Mouse (Mus musculus) thymus, postnatal 10 days (tissue): ENCODE results near the gene Twf2.

Experiments
- DNase-seq, 2 experiments: peaks; one replicate each; pipeline ENCODE4 v3.0.0; 2021; ENCODE audit warnings: low spot score in 2 of 2

Gene Twf2

DNA sequence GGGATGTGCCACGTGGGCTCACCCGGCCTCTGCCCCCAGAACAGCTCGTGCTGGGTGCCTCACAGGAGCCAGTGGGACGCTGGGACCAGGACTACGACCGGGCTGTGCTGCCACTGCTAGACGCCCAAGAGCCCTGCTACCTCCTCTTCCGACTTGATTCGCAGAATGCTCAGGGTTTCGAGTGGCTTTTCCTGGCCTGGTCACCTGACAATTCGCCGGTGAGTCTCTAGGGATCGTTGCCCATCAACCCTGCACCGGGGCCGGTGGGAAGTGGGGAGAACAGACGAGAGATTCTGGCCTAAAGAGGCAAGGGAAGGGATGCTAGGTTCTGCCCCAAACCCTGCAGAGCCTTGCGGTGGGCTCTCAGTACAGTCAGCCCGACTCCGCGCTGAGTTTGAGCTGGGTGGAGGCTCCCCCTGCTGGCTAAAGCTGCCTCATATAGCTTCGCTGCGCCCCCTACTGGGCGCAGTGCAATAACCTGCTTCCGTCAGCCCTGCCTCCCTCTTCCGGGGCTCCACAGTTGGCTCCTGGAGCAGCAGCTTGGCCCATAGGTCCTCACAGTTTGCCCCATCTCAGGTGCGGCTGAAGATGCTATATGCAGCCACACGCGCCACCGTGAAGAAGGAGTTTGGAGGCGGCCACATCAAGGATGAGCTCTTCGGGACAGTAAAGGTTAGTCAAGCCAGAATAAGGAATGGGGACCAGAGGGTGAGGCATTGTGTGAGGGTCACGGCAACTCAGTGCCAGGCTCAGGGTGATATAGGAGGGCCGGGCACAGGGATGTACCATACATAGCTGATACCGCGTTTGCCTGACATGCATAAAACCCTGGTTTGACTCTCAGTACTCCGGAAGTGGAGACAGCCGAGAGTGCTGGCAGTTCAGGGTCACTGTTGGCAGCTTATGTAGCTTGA is 9.0 kb downstream of the Twf2 start:
- DNase-seq = peak; percentile 75 to 92

DNA sequence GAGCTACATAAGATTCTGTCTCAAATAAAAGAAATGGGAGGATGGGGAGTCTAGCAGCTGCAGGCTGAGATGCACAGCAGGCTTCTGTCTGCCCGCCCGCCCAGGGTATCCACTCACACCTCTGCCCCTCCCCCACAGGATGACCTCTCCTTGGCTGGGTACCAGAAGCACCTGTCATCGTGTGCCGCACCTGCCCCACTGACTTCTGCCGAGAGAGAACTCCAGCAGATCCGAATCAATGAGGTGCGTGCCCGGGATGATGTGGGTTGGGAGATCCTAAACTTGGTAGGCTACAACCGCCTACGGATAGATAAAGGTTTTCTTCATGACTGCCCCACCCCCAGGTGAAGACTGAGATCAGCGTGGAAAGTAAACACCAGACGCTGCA is 9.7 kb downstream of the Twf2 start:
- DNase-seq = no peak

DNA sequence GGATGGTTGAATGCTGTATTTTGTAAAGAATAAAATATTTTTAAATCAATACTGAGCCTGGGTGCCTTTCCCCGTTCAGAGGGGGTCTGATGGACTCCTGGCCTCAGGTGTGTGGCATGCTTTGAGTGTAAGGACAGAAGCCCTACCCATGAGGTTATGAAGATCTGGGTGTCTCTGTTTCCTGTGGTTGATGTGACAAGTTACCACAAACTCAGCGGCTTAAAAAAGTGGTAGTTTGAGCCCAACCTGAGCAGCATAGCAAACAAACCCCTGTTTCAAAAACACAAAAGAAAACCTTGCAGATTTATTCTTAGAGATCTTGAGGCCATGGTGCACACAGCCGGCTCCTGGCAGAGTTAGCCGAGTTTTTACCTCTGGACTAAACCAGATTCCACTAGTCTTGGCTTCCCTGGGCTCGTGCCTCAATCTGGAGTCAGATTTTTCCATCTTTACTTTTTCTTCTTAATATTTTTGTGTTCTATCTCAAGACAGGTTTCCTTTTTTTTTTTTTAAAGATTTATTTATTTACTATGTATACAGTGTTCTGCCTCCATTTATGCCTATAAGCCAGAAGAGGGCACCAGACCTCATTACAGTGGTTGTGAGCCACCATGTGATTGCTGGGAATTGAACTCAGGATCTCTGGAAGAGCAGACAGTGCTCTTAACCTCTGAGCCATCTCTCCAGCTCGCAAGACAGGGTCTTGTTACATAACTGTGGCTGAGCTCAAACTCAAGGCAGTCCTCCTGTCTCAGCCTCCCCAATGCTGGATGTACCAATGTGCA is 12.6 kb downstream of the Twf2 start:
- DNase-seq = no peak

DNA sequence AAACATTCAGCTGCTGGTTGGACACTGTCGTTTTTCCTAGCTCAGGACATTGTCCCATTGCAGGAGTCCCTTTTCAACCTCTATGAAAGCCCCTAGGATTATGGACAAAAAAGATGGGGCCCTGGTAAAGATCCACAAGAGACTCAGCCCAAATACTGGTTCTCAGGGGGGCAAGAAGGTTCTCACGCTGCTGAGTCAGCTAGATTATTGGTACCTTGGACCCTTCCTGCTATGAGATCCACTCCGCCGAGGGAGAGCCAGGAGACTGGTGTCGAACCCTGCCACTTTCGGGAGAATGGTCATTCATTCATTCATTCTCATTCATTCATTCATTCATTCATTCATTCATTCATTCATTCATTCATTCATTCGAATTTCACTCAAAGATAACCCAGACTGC is 14.1 kb downstream of the Twf2 start:
- DNase-seq = no peak

DNA sequence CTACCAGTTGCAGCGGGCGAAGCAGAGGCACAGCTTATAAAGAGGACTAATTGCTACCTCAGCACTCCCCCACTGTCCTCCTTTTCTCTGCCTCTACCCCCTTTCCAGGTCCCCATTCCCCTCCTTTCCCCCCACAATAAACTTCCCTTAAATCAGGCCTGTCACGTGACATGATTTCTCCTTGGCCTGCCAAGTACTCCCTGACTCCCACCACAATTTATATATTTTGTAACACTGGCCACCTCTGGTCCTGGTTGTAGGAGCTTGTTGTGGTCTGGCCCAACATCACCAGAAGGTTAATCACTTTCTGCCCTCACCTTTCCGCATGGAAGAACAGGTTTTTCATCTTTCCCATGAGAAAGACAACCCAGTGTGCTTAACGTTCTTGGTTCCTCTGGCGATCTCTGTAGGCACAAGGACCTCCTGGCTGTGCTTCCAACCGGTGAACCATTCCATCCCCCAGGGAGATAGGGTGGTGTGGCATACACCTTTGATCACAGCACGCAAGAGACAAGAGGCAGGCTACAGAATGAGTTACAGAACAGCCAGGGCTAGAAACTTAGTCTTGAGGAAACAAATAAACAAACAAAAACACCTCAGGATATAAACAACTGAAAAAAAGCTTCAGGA is 18.1 kb downstream of the Twf2 start:
- no peak for DNase-seq

DNA sequence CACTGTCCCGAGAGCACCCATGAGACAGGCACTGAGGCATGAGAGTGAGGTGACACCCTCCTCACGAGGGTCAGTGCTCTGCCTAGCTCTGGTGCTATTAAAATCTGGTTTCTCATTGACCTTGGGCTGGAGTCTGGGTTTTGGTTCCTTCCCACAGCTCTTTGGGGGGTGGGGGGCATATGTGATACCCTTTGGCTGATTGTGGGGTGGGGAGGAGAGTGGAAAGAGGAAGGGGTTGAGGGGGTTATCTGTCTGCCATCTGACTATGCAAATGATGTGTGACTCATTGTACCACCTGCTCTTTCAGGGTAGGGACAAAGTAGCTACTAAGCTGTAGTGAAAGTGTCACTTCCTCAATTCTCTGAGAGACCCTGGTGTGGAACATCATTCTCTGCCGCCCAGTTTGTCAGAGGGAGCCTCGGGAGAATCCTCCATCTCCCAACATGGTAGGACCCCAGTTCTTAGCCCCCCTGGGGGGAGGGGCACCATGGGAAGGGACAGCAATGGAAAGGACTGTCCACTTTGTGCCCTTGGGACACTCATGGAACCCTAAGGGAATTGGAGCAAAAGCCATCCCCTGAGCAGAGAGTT is 19.4 kb downstream of the Twf2 start, which contains the start of gene Tlr9:
TSS of gene Tlr9 (plus strand) at position 338 of the 591 bp plus-strand sequence.
- no peak for DNase-seq

DNA sequence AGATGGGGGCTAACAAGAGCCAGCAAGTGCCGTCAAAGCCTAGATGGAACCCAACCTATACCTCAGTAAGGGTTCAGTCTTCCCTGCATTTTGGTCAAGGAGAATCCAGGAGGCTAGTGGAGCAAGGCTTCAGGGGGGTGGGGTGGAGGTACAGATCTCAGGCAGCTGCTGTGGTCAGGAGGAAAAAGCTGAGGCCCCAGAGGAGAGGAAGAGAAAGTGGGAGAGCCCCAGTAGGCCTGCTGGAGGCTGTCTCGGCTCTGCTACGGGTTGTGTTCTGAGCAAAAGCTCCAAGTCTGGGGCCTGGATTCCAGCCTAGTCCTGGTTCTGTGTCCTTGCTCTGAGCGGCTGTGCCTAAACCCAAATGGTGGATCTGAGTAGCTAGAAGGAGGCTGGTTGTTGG is 20.1 kb downstream of the Twf2 start:
- no peak for DNase-seq

DNA sequence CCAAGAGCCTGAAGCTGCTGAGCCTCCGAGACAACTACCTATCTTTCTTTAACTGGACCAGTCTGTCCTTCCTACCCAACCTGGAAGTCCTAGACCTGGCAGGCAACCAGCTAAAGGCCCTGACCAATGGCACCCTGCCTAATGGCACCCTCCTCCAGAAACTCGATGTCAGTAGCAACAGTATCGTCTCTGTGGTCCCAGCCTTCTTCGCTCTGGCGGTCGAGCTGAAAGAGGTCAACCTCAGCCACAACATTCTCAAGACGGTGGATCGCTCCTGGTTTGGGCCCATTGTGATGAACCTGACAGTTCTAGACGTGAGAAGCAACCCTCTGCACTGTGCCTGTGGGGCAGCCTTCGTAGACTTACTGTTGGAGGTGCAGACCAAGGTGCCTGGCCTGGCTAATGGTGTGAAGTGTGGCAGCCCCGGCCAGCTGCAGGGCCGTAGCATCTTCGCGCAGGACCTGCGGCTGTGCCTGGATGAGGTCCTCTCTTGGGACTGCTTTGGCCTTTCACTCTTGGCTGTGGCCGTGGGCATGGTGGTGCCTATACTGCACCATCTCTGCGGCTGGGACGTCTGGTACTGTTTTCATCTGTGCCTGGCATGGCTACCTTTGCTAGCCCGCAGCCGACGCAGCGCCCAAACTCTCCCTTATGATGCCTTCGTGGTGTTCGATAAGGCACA is 22.7 kb downstream of the Twf2 start:
- no peak for DNase-seq

DNA sequence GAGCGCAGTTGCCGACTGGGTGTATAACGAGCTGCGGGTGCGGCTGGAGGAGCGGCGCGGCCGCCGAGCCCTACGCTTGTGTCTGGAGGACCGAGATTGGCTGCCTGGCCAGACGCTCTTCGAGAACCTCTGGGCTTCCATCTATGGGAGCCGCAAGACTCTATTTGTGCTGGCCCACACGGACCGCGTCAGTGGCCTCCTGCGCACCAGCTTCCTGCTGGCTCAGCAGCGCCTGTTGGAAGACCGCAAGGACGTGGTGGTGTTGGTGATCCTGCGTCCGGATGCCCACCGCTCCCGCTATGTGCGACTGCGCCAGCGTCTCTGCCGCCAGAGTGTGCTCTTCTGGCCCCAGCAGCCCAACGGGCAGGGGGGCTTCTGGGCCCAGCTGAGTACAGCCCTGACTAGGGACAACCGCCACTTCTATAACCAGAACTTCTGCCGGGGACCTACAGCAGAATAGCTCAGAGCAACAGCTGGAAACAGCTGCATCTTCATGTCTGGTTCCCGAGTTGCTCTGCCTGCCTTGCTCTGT is 23.3 kb downstream of the Twf2 start:
- no peak for DNase-seq

DNA sequence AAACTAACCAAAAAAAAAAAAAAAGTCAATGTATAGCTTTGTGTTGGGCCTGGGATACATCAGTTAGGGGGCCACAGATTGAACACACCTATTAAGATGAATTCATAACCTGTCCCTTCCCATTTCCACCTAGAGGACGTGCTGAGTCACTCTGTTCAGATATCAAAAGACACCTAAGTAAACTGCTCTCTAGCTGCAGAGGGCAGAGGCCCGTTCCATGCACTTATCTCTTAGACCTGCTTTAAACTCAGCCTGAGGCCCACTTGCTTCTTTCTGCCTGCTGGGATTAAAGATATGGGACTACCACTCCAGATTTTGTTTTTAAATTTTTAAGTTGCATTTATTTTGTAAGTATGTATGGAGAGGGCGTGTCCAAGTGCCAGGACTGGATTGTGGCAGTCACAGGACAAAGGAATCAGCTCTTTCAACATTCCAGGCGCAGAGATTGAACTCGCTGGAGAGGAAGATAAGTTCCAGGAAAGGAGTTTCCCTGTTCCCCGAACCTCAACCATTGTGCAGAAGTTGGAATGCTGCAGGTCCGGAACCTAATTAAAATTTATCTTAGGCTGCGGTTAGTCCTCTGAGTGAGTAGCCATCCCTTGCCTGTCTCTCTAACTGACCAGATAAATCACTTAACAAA is 25.0 kb downstream of the Twf2 start:
- DNase-seq = no peak

DNA sequence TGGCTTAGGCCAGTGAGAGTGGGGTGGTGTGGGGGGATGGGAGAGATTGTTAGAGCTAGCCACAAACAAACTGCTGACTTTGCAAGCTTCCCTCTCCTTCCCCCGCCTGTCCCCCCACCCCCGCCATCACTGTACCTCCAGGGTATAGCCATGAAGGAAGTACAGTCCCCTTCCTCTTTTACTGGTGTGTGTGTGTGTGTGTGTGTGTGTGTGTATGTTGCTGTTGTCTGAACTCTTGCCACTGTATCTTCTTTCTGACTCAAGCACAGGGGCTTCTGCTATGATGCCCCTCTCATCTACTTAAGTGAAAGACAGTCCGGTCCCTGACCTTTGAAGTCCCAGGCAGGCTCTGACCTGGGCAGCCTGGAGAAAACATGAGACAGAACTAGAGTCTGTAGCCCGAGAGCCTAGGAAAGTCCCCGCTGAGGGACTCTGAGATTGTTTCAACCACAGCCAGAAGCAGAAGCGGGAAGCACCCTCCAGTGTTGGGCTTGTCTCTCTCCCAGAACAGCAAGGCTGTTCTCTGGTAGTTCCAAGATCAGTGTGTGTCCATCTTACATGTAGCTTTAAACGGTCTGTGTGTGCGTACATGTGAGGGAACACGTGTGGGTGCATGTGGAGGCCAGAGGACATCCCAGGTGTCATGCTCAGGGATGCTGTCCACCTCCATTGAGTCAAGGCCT is 27.3 kb downstream of the Twf2 start:
- DNase-seq = no peak

DNA sequence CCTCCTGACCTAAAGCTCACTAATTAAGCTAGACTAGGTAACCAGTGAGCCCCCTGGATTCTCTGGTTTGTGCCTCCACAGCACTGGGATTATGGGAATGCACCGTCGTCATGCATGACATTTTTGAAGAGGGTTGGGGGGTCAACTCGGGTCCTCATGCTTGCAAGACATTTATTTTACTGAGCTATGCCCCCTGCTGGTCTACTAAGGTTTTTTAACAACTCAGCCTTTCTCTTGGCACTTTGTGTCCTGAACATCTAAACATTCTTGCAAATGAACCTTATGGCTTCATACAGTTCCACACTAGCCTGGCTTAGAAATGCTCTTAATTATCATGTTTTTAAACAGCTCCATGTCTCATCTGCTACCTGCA is 27.8 kb downstream of the Twf2 start:
- DNase-seq = no peak

DNA sequence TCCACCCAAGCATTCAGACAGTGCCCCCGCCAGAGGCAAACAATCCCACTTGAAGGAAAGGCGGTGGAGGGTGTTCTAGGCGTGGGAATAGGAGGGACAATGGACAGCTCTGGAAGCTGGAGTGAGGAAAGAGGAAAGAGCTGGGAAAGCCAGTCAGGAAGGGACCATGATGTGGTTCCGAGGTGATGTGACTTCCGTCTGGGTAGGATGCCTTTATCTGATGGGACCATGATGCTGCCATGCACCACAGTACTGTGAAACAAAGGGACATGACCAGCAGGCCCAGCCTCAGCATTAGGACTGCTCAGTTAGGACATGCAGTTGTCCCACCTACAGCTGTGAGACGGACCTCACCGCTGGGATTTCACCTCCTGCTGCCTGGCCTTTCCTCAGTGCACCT is 28.3 kb downstream of the Twf2 start:
- DNase-seq = no peak

DNA sequence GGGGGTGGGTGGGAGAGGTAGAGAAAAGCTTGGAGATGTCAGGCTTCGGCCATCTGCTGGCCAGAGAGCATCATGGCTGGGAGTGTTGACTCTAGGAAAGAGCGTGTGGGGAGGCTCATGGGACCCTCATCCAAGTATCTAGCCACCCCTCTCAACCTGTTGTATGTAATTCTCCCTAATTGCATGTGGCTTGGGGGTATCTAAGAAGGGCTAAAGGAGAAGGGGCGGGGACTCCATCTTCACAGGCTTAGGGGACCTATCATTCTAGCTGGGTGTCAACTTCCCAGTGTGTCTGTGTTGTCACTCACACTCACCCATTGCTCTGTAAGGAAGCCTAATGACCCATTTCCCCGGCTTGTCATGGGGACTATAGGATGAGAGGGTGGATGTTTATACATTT is 28.9 kb downstream of the Twf2 start:
- DNase-seq = no peak

DNA sequence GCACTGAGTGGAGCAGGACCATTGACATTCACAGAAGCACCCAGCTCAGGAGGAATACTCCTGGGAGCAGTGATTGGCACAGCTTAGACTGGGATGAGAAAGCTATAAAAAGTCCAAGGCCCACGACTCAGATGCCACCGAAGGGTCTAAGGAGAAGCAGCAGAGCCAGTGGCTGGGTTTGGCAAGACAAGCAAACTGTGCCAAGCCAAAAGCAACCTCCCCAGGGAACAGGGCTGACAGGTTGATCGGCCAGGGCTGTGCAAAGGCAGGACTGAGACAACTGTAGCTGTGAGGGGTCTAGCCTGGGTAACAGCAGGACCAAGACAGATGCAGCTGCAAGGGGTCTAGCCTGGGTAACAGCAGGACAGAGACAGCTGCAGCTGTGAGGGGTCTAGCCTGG is 30.0 kb downstream of the Twf2 start:
- DNase-seq = no peak

DNA sequence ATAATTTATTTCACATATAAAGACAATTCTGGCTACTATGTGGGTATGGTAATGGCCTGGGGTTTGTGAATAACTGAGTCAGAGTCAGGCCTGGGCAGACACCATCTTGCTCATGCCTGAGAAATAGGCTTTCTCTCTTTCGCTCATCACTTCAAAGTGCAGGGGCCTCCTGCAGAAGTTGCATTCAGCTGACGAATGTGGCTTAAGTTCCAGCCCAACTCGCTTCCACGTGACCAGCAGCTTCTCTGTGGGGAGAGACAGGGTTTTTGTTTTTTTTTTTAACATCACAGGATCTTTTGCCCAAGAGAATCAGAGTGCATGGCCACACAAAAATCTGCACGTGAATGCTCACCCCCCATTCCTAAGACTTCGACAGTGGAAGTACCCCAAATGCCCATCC is 31.0 kb downstream of the Twf2 start:
- no peak for DNase-seq

DNA sequence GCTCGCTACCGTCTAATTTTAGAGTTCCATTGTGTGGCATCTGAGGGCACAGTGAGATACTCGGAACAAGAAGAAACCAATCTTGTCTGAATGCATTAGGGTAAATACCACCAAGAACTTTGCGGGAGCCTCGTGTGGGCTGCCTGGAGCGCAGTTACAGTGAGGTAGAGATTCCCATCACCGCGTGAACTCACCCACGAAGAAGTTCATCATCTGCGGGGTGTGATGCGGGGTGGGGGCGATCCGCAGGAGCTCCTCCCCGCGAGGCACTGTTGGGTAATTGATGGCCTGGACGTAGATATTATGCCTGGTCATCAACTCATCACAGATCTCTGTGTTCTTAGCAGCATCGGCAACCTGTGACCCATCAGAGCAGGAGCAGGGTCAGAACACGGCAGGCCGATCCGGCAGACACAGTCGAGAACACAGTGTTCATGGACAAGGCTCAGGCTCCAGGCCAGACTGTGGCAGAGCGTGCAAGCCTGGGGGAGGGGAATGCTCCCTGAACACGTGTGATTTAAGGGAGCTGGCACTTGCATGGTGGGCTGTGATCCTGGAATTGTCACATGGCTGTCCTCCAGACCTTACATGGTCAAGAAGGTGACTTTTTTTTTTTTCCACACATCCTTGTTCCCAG is 32.4 kb downstream of the Twf2 start:
- no peak for DNase-seq

DNA sequence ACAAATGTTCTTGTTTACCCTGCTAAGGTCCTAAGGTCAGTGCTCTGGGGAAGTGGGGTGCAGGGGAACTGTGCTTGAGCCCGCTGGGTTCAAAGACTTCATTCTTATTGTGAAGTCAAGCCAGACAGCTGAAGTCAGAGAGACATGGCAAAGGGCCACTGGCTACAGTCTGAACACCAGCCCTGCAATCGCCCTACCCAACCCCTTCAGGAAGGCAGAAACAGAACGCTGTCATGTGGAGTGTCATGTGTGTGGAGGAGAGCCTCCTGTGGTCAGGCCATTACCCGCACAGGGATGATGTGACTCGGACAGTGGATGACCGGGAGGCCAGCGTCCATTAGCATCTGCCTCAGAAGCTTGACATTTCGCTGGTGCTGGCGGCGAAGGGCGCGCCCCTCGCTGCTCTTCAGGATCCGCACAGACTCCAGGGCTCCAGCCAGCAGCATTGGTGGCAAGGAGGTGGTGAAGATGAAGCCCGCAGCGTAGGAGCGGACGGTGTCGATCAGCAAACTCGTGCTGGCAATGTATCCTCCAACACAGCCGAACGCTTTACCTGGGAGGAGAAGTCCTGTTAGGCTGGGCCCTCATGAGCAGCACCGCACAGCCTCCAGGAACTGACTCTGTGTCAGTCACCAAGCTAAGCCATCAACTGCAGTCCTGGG is 33.4 kb downstream of the Twf2 start:
- DNase-seq = no peak

DNA sequence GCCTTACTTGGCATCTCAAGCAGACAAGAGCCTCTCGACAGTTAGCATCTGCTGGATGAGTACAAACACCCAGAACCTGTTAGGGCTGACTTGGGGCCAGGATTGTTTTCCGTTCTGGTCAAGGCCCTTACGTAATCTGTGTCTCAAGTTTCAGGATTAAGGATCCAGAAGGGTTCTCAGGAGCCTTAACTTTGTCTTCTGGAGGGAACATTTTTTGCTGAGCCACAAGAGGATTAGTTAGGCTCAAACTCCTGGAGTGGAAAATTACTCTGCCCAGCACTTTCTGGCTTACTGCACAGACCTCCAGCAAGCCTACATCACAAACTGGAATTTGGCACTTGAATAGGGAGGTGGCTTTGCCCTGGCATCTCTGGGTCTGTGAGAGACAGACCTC is 33.9 kb downstream of the Twf2 start:
- DNase-seq = no peak
